Mouse (Mus musculus) left cerebral cortex, adult 8-10 months (tissue): ENCODE data around the gene Asb16. TPM values are rescaled to one million over a fixed set of nuclear protein-coding genes. Genes with fewer than 3 reads are reported as not detected.
"Not testable (repeated sequence)": the region's sequence is repeated elsewhere in the genome, so short reads cannot be mapped to it uniquely, and the experiment has no call there.

Experiments used
- DNase-seq, 2 experiments: peaks; one replicate each; pipeline ENCODE4 v3.0.0; 2022; ENCODE audit warnings: low spot score in 2 of 2
- total RNA-seq, 4 experiments: library from RNA; stranded (reverse); gene quantifications; 2 replicates each; pipeline ENCODE4 v1.2.4; 2022

Asb16 gene
- total RNA-seq, 4 experiments from 2014 or later, result 2.8 to 3.7 (median 3.3) TPM

GRCm38 (mm10) chr11:102241874-102242273, 26.7 kb upstream of the Asb16 start:
- DNase-seq, result no peak

- DNase-seq, result peak; percentile 63 to 91
Measured at GRCm38 (mm10) chr11:102244926-102245449, 23.6 kb upstream of the Asb16 start.

GRCm38 (mm10) chr11:102245581-102246272, 22.8 kb upstream of the Asb16 start:
- DNase-seq, result no peak

- DNase-seq, result no peak
Measured at GRCm38 (mm10) chr11:102246273-102246635, 22.3 kb upstream of the Asb16 start.

GRCm38 (mm10) chr11:102246871-102247270, 21.7 kb upstream of the Asb16 start:
- DNase-seq, result no peak

- DNase-seq, result peak; percentile 70 to 93
Measured at GRCm38 (mm10) chr11:102248630-102249230, 19.8 kb upstream of the Asb16 start, which contains the start of gene BC030867. Gene BC030867 (plus strand): TSS chr11:102248882.

- no peak for DNase-seq
Measured at GRCm38 (mm10) chr11:102249351-102250090, 19.0 kb upstream of the Asb16 start.

- DNase-seq, result no peak
Measured at GRCm38 (mm10) chr11:102257514-102257913, 11.0 kb upstream of the Asb16 start.

- no peak for DNase-seq
Measured at GRCm38 (mm10) chr11:102258095-102258494, 10.4 kb upstream of the Asb16 start.

GRCm38 (mm10) chr11:102258521-102258920, 10.0 kb upstream of the Asb16 start:
- DNase-seq, result no peak

GRCm38 (mm10) chr11:102263211-102263610, 5.3 kb upstream of the Asb16 start:
- no peak for DNase-seq

GRCm38 (mm10) chr11:102265816-102266215, 2.7 kb upstream of the Asb16 start:
- no peak for DNase-seq

GRCm38 (mm10) chr11:102266631-102267355, 1.8 kb upstream of the Asb16 start:
- DNase-seq, result no peak

- peak in 1 of 2 experiments; percentile 50 for DNase-seq
Measured at GRCm38 (mm10) chr11:102267480-102267879, 1.1 kb upstream of the Asb16 start.

GRCm38 (mm10) chr11:102276411-102276915, 7.9 kb downstream of the Asb16 start:
- no peak for DNase-seq

- no peak for DNase-seq
Measured at GRCm38 (mm10) chr11:102277754-102278153, 9.2 kb downstream of the Asb16 start.

- DNase-seq, result no peak
Measured at GRCm38 (mm10) chr11:102279595-102279994, 11.1 kb downstream of the Asb16 start.

GRCm38 (mm10) chr11:102280267-102280666, 11.7 kb downstream of the Asb16 start:
- DNase-seq, result not testable (repeated sequence)

- no peak for DNase-seq
Measured at GRCm38 (mm10) chr11:102283922-102284321, 15.4 kb downstream of the Asb16 start.

GRCm38 (mm10) chr11:102284501-102285094, 16.1 kb downstream of the Asb16 start, which contains the start of gene Tmub2:
Gene Tmub2 (plus strand): TSS chr11:102284931.
- DNase-seq, result peak; percentile 91 to 97
